Mouse (Mus musculus) c-Kit-positive CD71-positive TER-119-positive erythroid progenitor cells, embryonic 14.5 days (primary cell): ENCODE results near the gene Coro2a.

ENCODE experiments used
- DNase-seq: peaks from one replicate; pipeline ENCODE4 v3.0.0-alpha.2; 2013; ENCODE audit warnings: low spot score

Coro2a gene

DNA sequence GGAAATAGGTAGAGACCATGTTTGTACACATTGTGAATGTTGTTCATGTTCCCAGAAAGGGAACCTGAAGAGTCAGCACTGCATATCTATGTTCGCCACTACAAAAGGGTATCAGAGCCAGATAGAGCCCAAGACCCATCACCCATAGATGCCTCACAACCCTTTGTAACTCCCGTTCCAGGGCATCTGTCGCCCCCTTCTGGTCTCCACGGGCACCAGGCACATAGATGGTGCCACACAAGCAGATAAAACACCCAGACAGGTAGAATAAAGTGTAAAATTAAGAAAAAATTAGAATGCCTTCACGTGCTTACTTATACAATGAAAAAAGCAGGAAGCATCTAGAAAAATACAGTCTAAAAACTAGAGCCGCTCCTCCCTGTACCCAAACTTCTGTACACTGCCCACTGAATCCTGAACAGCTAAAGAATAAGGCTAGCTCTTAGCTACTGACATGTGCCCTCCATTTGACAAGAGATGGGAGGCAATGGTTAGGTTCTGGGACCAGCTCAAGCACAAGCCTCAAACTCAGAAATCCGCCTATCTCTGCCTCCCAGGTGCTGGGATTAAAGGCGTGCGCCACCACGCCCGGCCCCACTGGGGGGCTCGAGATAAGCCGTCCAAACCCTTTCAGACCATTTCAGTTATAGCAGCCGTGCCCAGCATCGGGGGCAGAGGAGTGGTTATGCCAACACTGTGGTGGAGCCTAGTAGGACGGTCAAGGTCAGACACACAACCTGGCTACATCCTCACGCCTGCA is 75.0 kb downstream of the Coro2a start:
- DNase-seq, result peak; percentile 72

- no peak for DNase-seq
Measured at GRCm38 (mm10) chr4:46526226-46526625, 75.8 kb downstream of the Coro2a start.

GRCm38 (mm10) chr4:46523324-46523723 is 78.7 kb downstream of the Coro2a start:
- no peak for DNase-seq

GRCm38 (mm10) chr4:46521457-46521856 is 80.5 kb downstream of the Coro2a start:
- DNase-seq, result no peak

DNA sequence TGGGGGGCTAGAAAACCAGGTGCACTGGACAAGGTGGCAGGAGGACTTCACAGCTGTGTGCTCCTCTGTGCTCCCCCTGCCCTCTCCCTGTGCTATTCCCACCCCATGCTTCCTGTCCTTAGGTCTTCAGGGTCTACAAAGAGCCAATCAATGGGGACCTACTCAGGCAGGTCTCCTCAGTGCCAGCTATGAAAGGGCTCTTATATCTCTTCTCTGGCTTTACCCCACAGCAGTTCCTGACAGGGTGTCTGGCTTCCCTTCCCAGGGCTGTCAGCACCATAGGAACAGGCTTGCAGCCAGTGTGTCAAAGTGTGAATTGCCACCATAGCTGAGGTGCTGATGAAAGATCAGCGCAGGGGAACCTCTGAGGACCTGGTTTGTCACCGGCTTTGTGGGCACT is 81.5 kb downstream of the Coro2a start:
- no peak for DNase-seq

DNA sequence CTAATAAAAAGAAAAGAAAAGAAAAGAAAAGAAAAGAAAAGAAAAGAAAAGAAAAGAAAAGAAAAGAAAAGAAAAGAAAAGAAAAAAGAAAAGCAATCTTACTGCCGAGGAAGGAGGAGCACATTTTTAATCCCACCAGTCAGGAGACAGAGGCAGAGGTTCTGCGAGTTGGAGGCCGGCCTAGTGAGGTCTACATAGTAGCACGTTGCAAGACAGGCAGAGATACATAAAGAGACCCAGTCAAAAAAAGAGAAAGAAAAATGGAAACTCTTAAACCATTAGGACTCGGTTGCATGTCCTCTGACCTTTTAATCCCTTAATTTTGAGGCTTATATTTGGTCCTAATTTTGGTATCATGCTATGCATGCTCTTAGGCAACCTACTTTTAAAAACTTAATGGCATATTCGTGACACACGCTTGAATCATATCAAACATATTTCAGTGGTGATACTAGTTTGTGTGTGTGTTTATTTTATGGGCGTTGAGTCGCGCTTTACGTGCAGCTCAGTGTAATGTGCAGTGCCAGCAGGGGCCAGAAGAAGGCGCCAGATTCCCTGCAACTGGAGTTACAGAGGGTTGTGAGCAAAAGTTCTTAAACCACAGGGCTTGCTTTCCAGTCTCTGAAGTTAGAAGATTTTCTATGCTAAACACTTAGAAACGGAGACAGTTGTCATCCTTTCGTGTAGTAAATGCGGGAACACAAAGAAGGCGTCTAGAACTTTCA is 94.1 kb downstream of the Coro2a start:
- peak; percentile 87 for DNase-seq

DNA sequence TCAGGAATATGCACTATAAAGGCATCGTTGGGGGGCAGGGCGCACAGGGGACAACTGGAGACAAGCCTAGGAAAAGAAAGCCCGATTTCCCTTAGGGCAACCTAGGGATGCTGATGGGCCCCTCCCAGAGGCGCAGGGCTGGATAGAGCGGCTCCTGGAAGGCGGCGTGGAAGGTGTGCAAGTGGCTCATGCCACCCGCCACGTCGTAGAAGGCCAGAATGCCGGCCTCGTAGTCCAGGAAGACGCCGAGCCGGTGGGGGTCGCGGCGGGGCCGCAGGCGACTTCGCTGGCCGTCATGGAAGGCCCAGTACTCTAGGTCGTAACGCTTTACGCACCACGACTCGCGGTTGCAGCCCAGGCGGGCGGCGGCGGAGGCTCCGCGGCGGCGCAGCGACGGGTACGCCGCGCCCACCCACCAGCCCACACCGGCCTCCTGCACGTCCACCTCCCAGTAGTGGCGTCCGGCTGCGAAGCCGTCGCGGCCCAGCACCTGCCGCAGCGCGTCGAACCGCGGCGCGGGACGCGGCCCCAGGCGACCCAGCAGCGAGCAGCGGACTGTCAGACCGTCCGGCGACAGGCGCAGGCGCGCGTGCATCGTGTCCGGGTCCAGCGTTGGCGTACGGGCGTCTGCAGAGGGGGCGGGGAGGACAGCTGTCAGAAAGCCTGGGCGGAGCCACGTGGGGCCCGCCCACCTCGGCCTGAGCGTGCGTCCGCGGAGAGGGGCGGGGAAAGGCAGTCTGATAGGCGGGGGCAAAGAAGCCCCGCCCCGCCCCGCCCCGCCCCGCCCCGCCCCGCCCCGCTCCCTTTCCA is 95.0 kb downstream of the Coro2a start:
- DNase-seq, result peak; percentile 94

GRCm38 (mm10) chr4:46505361-46506057 is 96.5 kb downstream of the Coro2a start:
- no peak for DNase-seq

DNA sequence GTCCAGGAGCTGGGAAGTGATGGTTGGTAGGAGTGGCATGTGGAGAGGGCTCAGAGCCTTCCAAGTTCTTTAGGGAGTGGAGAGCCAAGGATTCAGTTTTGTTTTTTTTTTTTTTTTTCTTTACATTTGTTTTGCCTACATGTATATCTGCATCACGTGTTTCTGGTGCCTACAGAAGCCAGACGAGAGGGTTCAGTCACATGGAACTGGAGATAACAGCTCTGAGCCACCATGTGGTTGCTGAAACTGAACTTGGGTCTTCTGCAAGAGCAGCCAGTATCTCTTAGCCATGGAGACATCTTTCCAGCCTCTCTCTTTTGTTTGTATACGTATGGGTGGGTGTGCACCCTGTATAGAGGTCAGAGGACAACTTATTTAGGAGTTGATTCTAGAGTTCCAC is 98.1 kb downstream of the Coro2a start:
- no peak for DNase-seq

- no peak for DNase-seq
Measured at GRCm38 (mm10) chr4:46502606-46503502, 99.1 kb downstream of the Coro2a start.

GRCm38 (mm10) chr4:46498976-46499375 is 103.0 kb downstream of the Coro2a start:
- DNase-seq, result peak; percentile 61

DNA sequence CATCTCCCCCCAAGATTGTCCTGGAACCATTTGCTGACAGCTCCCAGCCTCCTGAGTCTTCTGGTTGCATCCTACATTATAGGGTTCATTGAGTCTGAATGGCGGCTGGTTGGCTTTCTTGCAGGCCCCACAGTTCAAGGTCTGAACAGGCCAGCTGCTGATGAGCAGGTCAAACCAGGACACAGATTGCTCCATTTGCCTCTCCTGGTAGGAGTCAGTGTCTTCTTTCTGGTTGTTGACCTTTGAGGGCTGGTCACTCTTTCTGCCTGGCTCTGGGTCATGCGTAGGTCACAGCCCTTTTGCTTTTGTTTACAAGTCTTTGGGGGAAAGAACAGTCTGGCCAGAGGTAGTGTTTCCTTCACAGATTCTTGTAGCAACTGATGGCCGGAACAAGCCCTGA is 103.5 kb downstream of the Coro2a start:
- DNase-seq, result no peak

GRCm38 (mm10) chr4:46497286-46497892 is 104.6 kb downstream of the Coro2a start:
- peak; percentile 79 for DNase-seq

DNA sequence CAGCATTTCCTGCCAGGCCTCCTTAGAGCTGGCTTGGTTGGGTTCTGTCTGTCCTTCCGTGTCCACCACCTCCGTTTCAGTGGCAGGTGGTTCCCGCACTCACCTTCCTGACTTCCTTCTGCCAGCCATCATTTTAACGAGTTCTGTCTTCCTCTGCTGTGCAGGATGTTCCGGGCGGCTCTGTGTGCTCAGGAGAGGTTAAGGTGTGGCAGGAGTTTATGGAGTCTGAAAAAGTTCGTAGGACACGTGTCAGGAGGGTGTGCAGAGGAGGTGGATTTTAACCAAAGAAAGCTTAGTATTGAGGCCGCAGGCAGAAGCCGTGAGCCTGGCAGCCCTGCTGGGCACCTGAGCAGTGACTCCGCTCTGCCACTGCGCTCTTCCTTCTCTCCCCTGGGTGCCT is 106.5 kb downstream of the Coro2a start:
- no peak for DNase-seq

- no peak for DNase-seq
Measured at GRCm38 (mm10) chr4:46493071-46493470, 108.9 kb downstream of the Coro2a start.

GRCm38 (mm10) chr4:46489028-46489925 is 112.7 kb downstream of the Coro2a start, which contains the start of gene Nans:
Nans (plus strand) TSS chr4:46489248.
- DNase-seq, result peak; percentile 95

GRCm38 (mm10) chr4:46487348-46487747 is 114.7 kb downstream of the Coro2a start:
- DNase-seq, result no peak
